Mouse (Mus musculus) MEL (cell line): Measurements from ENCODE around the gene Mtfp1. TPM values are rescaled to one million over a fixed set of nuclear protein-coding genes. Genes with fewer than 3 reads are reported as not detected.
A peak's percentile ranks its signal among the peaks of the same experiment; 100 is the strongest.

ENCODE experiments used
- DNase-seq: peaks from one replicate; pipeline ENCODE4 v3.0.0; 2011; ENCODE audit warnings: low read depth, low spot score
- H3K27ac ChIP-seq: 2 replicates; pipeline ENCODE4 v1.5.1; 2012; ENCODE audit warnings: low read depth, mild to moderate bottlenecking, control low read depth, low read length, moderate library complexity; ENCODE audit not compliant: control insufficient read depth
- H3K27me3 ChIP-seq, 2 experiments: fragments of 150-350 bp in 1 of 2; sonication (generic) in 1 of 2; 2 replicates each; pipeline ENCODE4 v1.6.1; 2012; ENCODE audit warnings: low read length in 2 of 2, mild to moderate bottlenecking in 2 of 2, improper control_type of control experiment in 1 of 2, moderate library complexity in 1 of 2; ENCODE audit not compliant: insufficient read depth in 2 of 2, control insufficient read depth in 1 of 2
- H3K36me3 ChIP-seq, 2 experiments: 2 replicates each; pipeline ENCODE4 v1.6.1; 2012 to 2014; ENCODE audit warnings: low read length in 2 of 2, improper control_type of control experiment in 1 of 2, inconsistent platforms in 1 of 2, mild to moderate bottlenecking in 1 of 2; ENCODE audit not compliant: insufficient read depth in 2 of 2, control insufficient read depth in 1 of 2
- H3K4me1 ChIP-seq, 2 experiments: fragments of 150-350 bp in 1 of 2; sonication (generic) in 1 of 2; 2 replicates each; pipeline ENCODE4 v1.6.1; 2012; ENCODE audit warnings: low read length in 2 of 2, improper control_type of control experiment in 1 of 2, mild to moderate bottlenecking in 1 of 2; ENCODE audit not compliant: insufficient read depth in 2 of 2, control insufficient read depth in 1 of 2
- H3K4me3 ChIP-seq, 2 experiments: fragments of 150-350 bp in 1 of 2; sonication (generic) in 1 of 2; 2 replicates each; pipeline ENCODE4 v1.5.1; 2012; ENCODE audit warnings: low read depth in 2 of 2, low read length in 2 of 2, mild to moderate bottlenecking in 2 of 2, moderate library complexity in 2 of 2, control low read depth in 1 of 2, improper control_type of control experiment in 1 of 2; ENCODE audit not compliant: control insufficient read depth in 1 of 2, insufficient read depth in 1 of 2
- H3K79me2 ChIP-seq: 2 replicates; pipeline ENCODE4 v1.6.1; 2012; ENCODE audit warnings: mild to moderate bottlenecking, low read length, moderate library complexity; ENCODE audit not compliant: control insufficient read depth, poor library complexity, insufficient read depth
- H3K9ac ChIP-seq: 2 replicates; pipeline ENCODE4 v1.6.1; 2012; ENCODE audit warnings: low read depth, mild to moderate bottlenecking, control low read depth, low read length, moderate library complexity; ENCODE audit not compliant: control insufficient read depth, poor library complexity, severe bottlenecking
- H3K9me3 ChIP-seq: fragments of 150-350 bp; sonication (generic); replicated peaks from 2 replicates; pipeline ENCODE4 v1.6.1; 2012; ENCODE audit warnings: mild to moderate bottlenecking, low read length, improper control_type of control experiment, moderate library complexity; ENCODE audit not compliant: insufficient read depth
- BHLHE40 ChIP-seq: IDR thresholded peaks from 2 replicates; pipeline ENCODE4 v1.6.1; 2012; ENCODE audit warnings: low read depth, mild to moderate bottlenecking, inconsistent platforms, low read length, improper control_type of control experiment, borderline replicate concordance
- CHD1 ChIP-seq: IDR thresholded peaks from 2 replicates; pipeline ENCODE4 v1.6.1; 2012; ENCODE audit warnings: low read depth, mild to moderate bottlenecking, inconsistent platforms, low read length, improper control_type of control experiment
- CHD2 ChIP-seq: IDR thresholded peaks from 2 replicates; pipeline ENCODE4 v1.6.1; 2011; ENCODE audit warnings: low read length, improper control_type of control experiment
- CTCF ChIP-seq, 3 experiments: IDR thresholded peaks in 2 of 3; conservative IDR thresholded peaks in 1 of 3; 2 replicates each; pipeline ENCODE4 v1.5.1; 2011 to 2012; ENCODE audit warnings: low read length in 3 of 3, low read depth in 2 of 3, mild to moderate bottlenecking in 2 of 3, improper control_type of control experiment in 1 of 3, inconsistent platforms in 1 of 3, mixed read lengths in 1 of 3, moderate library complexity in 1 of 3; ENCODE audit not compliant: control insufficient read depth in 1 of 3, insufficient read depth in 1 of 3, poor library complexity in 1 of 3, severe bottlenecking in 1 of 3
- ELF1 ChIP-seq: IDR thresholded peaks from 2 replicates; pipeline ENCODE4 v1.6.1; 2014; ENCODE audit warnings: low read depth, mild to moderate bottlenecking, inconsistent platforms, low read length, improper control_type of control experiment, moderate library complexity
- EP300 ChIP-seq, 2 experiments: IDR thresholded peaks; 2 replicates each; pipeline ENCODE4 v1.6.1; 2011; ENCODE audit warnings: improper control_type of control experiment in 2 of 2, low read length in 2 of 2, low read depth in 1 of 2, mild to moderate bottlenecking in 1 of 2
- ETS1 ChIP-seq: IDR thresholded peaks from 2 replicates; pipeline ENCODE4 v1.6.1; 2012; ENCODE audit warnings: low read depth, mild to moderate bottlenecking, inconsistent platforms, low read length, improper control_type of control experiment, moderate library complexity
- GABPA ChIP-seq: IDR thresholded peaks from 2 replicates; pipeline ENCODE4 v1.6.1; 2012; ENCODE audit warnings: low read depth, mild to moderate bottlenecking, inconsistent platforms, low read length, improper control_type of control experiment, moderate library complexity
- GATA1 ChIP-seq: IDR thresholded peaks from 2 replicates; pipeline ENCODE4 v1.6.1; 2011; ENCODE audit warnings: low read depth, low read length, improper control_type of control experiment
- HCFC1 ChIP-seq: IDR thresholded peaks from 2 replicates; pipeline ENCODE4 v1.6.1; 2012; ENCODE audit warnings: low read depth, mild to moderate bottlenecking, inconsistent platforms, low read length, improper control_type of control experiment, moderate library complexity
- JUND ChIP-seq: IDR thresholded peaks from 2 replicates; pipeline ENCODE4 v1.6.1; 2011; ENCODE audit warnings: low read depth, mild to moderate bottlenecking, improper control_type of control experiment, low read length
- KAT2A ChIP-seq: conservative IDR thresholded peaks from 2 replicates; pipeline ENCODE4 v1.6.1; 2012; ENCODE audit warnings: low read depth, low read length, improper control_type of control experiment, inconsistent platforms
- MAFK ChIP-seq: IDR thresholded peaks from 2 replicates; pipeline ENCODE4 v1.6.1; 2011; ENCODE audit warnings: low read depth, mild to moderate bottlenecking, low read length, improper control_type of control experiment, borderline replicate concordance
- MAX ChIP-seq: IDR thresholded peaks from 2 replicates; pipeline ENCODE4 v1.6.1; 2011; ENCODE audit warnings: low read length, improper control_type of control experiment
- MXI1 ChIP-seq: IDR thresholded peaks from 2 replicates; pipeline ENCODE4 v1.6.1; 2011; ENCODE audit warnings: mild to moderate bottlenecking, low read depth, low read length, improper control_type of control experiment
- MYB ChIP-seq: IDR thresholded peaks from 2 replicates; pipeline ENCODE4 v1.6.1; 2011; ENCODE audit warnings: mild to moderate bottlenecking, low read depth, low read length, improper control_type of control experiment
- MYC ChIP-seq: IDR thresholded peaks from 2 replicates; pipeline ENCODE4 v1.6.1; 2011; ENCODE audit warnings: low read depth, mild to moderate bottlenecking, low read length, improper control_type of control experiment, moderate library complexity
- NELFE ChIP-seq: IDR thresholded peaks from 2 replicates; pipeline ENCODE4 v1.6.1; 2011; ENCODE audit warnings: low read depth, low read length, improper control_type of control experiment
- NRF1 ChIP-seq: IDR thresholded peaks from 2 replicates; pipeline ENCODE4 v1.6.1; 2014; ENCODE audit warnings: low read depth, mild to moderate bottlenecking, inconsistent platforms, low read length, improper control_type of control experiment, moderate library complexity; ENCODE audit not compliant: poor library complexity, insufficient read depth, severe bottlenecking
- POLR2AphosphoS2 ChIP-seq: IDR thresholded peaks from 2 replicates; pipeline ENCODE4 v1.6.1; 2011; ENCODE audit warnings: low read length, improper control_type of control experiment
- POLR2AphosphoS5 ChIP-seq: IDR thresholded peaks from 2 replicates; pipeline ENCODE4 v1.6.1; 2012; ENCODE audit warnings: low read depth, borderline replicate concordance, mild to moderate bottlenecking, inconsistent platforms, low read length, moderate library complexity, mixed read lengths
- RCOR1 ChIP-seq: IDR thresholded peaks from 2 replicates; pipeline ENCODE4 v1.6.1; 2012; ENCODE audit warnings: low read depth, mild to moderate bottlenecking, inconsistent platforms, low read length, improper control_type of control experiment
- SIN3A ChIP-seq: IDR thresholded peaks from 2 replicates; pipeline ENCODE4 v1.6.1; 2012; ENCODE audit warnings: low read length, improper control_type of control experiment, inconsistent platforms
- SMC3 ChIP-seq: IDR thresholded peaks from 2 replicates; pipeline ENCODE4 v1.6.1; 2011; ENCODE audit warnings: low read depth, low read length, improper control_type of control experiment
- TBP ChIP-seq: IDR thresholded peaks from 2 replicates; pipeline ENCODE4 v1.8.0; 2011; ENCODE audit warnings: low read depth, low read length, improper control_type of control experiment
- USF1 ChIP-seq: IDR thresholded peaks from 2 replicates; pipeline ENCODE4 v1.6.1; 2014; ENCODE audit warnings: low read depth, mild to moderate bottlenecking, inconsistent platforms, low read length, improper control_type of control experiment, moderate library complexity
- ZMIZ1 ChIP-seq: IDR thresholded peaks from 2 replicates; pipeline ENCODE4 v1.6.1; 2012; ENCODE audit warnings: low read depth, mild to moderate bottlenecking, inconsistent platforms, low read length, improper control_type of control experiment, moderate library complexity
- polyA plus RNA-seq, 2 experiments: library from polyadenylated mRNA; stranded (reverse) in 1 of 2; unstranded in 1 of 2; fragments of >175 nt in 1 of 2; fragments of >200 nt in 1 of 2; gene quantifications; 2 replicates each; pipeline versions ENCODE4 v1.2.1 to v1.2.4; 2012; ENCODE audit warnings: low replicate concordance in 2 of 2, low read depth in 1 of 2; ENCODE audit not compliant: insufficient read length in 2 of 2, insufficient read depth in 1 of 2, missing spikeins in 1 of 2
- total RNA-seq: library from RNA; depleted of rRNA; stranded (reverse); fragments of 300-350 nt; gene quantifications from 2 replicates; pipeline ENCODE4 v1.2.3, GENCODE M21; 2012

Mtfp1 gene
- total and polyA plus RNA-seq, 3 experiments = 70.5 to 84.8 TPM; not detected in 1

GRCm38 (mm10) chr11:4119635-4120034 is 24.4 kb upstream of the Mtfp1 start:
- H3K4me3 ChIP-seq = no peak overlapping the region
- H3K27me3 ChIP-seq = no peaks in the 10 kb centered on the region
- peaks cover 25 to 64% of the 10 kb centered on the region in 2 experiments for H3K4me1 ChIP-seq
- H3K9ac ChIP-seq = no peak overlapping the region
- peak; percentile 50 for DNase-seq
- H3K9me3 ChIP-seq = no peaks in the 10 kb centered on the region
- no peak for TF ChIP-seq NRF1
- no peak for TF ChIP-seq SIN3A
- TF ChIP-seq ZMIZ1 = no peak
- TF ChIP-seq USF1 = no peak
- TF ChIP-seq ETS1 = 0 out of 2 replicates have a peak, but pooled peaks have one; percentile 18
- no peak for TF ChIP-seq JUND
- no peak for TF ChIP-seq KAT2A
- no peak for TF ChIP-seq ELF1
- TF ChIP-seq MYB = no peak
- TF ChIP-seq CTCF (IDR thresholded peaks at IDR 0.05 in 2 of 3, conservative IDR thresholded peaks at IDR 0.05 in 1 of 3; ENCODE audit: control insufficient read depth in 1 of 3, insufficient read depth in 1 of 3, low read depth in 2 of 3, low read length in 3 of 3, poor library complexity in 1 of 3, severe bottlenecking in 1 of 3) = no peak
- peak; percentile 35; the same call in 1 of the 2 replicates for TF ChIP-seq GATA1
- TF ChIP-seq, all 39 proteins: peak for 2
- H3K36me3 ChIP-seq = peaks cover 0 to 37% of the 10 kb centered on the region in 2 experiments; a peak in 2 of 4 replicates
- no peak overlapping the region for H3K27ac ChIP-seq
- no peaks in the 10 kb centered on the region for H3K79me2 ChIP-seq

GRCm38 (mm10) chr11:4118081-4118921 is 23.1 kb upstream of the Mtfp1 start:
- DNase-seq = peak; percentile 82
- Histone ChIP-seq H3K4me3 (peak overlapping the region; percentile 52 to 83), H3K9me3 (no peaks in the 10 kb centered on the region), H3K9ac (peak overlapping the region; percentile 61), H3K79me2 (no peaks in the 10 kb centered on the region), H3K27ac (peak overlapping the region; percentile 19), H3K4me1 (peaks cover 34 to 70% of the 10 kb centered on the region in 2 experiments), H3K27me3 (no peaks in the 10 kb centered on the region), H3K36me3 (peaks cover 0 to 44% of the 10 kb centered on the region in 2 experiments; a peak in 2 of 4 replicates)
- no peak; the same call in 1 of the 2 replicates for TF ChIP-seq SMC3
- no peak for TF ChIP-seq CHD1
- TF ChIP-seq EP300 (IDR thresholded peaks at IDR 0.05; ENCODE audit: low read depth in 1 of 2, low read length in 2 of 2) = peak in 1 of 2 experiments; percentile 1; a peak in 3 of 4 replicates
- TF ChIP-seq CHD2 = no peak
- peak; percentile 49; the same call in 1 of the 2 replicates for TF ChIP-seq MXI1
- TF ChIP-seq CTCF (IDR thresholded peaks at IDR 0.05 in 2 of 3, conservative IDR thresholded peaks at IDR 0.05 in 1 of 3; ENCODE audit: control insufficient read depth in 1 of 3, insufficient read depth in 1 of 3, low read depth in 2 of 3, low read length in 3 of 3, poor library complexity in 1 of 3, severe bottlenecking in 1 of 3) = no peak
- TF ChIP-seq POLR2AphosphoS5 = no peak
- TF ChIP-seq GATA1 = no peak
- TF ChIP-seq TBP = 0 out of 2 replicates have a peak, but pooled peaks have one; percentile 37
- no peak; the same call in 1 of the 2 replicates for TF ChIP-seq KAT2A
- no peak for TF ChIP-seq JUND
- TF ChIP-seq USF1 = no peak
- no peak for TF ChIP-seq MYC
- TF ChIP-seq POLR2AphosphoS2 = peak; percentile 46; the same call in 1 of the 2 replicates
- peak; percentile 52; the same call in 1 of the 2 replicates for TF ChIP-seq MAX
- TF ChIP-seq BHLHE40 = peak; percentile 15; the same call in 1 of the 2 replicates
- no peak; the same call in 1 of the 2 replicates for TF ChIP-seq RCOR1
- TF ChIP-seq NELFE = peak; percentile 59
- peak; percentile 30; the same call in 1 of the 2 replicates for TF ChIP-seq SIN3A
- TF ChIP-seq GABPA = no peak
- no peak for TF ChIP-seq MAFK
- TF ChIP-seq HCFC1 = peak; percentile 45; the same call in 1 of the 2 replicates
- TF ChIP-seq NRF1 = no peak
